Mouse (Mus musculus): ENCODE measurements around the gene Ranbp3. TPM values are rescaled to one million over a fixed set of nuclear protein-coding genes. Genes with fewer than 3 reads are reported as not detected.

Gene Ranbp3
- total and polyA plus RNA-seq, 3 experiments, result 137 to 150 TPM; not detected in 1

DNA sequence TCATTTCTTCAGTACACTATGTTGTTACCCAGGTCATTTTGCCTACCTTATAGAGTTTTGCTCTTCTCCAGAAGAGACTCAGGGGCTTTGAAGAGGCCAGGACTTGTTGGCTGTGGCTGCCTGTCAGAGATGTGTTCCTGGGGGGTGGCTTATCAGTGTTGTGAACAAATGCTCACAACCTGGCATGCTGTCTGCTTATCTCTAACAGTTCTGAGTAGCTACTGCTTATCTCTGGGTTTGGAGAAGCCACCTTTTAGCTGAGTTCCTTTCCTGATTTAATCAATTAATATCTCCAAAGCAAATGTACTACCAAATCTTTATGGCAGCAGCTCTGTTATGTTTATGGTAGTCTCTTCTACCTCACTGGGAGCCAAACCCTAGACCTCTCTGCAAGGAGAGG is 15.0 kb downstream of the Ranbp3 start (continued):
- TF ChIP-seq TAL1 (IDR thresholded peaks at IDR 0.05; ENCODE audit: low read length), result peak; percentile 93
- peak; percentile 73; the same call in 1 of the 2 replicates for TF ChIP-seq MYC (IDR thresholded peaks at IDR 0.05; ENCODE audit: low read depth, low read length)
- peak; percentile 100 for TF ChIP-seq TCF12 (IDR thresholded peaks at IDR 0.05; ENCODE audit: low read depth, low read length)
- 0 out of 2 replicates have a peak, but pooled peaks have one; percentile 52 for TF ChIP-seq ZMIZ1 (IDR thresholded peaks at IDR 0.05; ENCODE audit: low read depth, low read length)
- TF ChIP-seq GABPA (IDR thresholded peaks at IDR 0.05; ENCODE audit: low read depth, low read length), result no peak
- TF ChIP-seq SMC3 (IDR thresholded peaks at IDR 0.05; ENCODE audit: low read depth, low read length), result no peak
- TF ChIP-seq MEF2A (IDR thresholded peaks at IDR 0.05; ENCODE audit: extremely low read depth, insufficient replicate concordance, low read depth, low read length, poor library complexity, severe bottlenecking), result no peak
- TF ChIP-seq NELFE (IDR thresholded peaks at IDR 0.05; ENCODE audit: low read depth, low read length), result no peak

DNA sequence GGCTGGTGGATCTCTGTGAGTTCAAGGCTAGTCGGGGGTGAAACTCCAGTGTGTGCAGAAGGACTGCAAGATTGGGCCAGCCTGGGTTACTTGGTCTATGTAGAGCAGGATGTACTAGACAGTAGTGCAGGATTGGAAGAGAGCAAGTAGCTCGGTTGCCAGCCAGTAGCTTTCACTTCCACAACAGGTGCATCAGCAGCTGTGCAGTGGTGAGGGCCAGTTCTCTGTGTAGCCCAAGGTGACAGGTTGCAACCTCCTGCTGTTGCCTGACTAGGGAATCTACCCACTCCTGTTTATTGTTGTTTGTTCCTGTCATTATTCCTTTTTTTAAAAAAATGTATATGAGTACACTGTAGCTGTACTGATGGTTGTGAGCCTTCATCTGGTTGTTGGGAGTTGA is 15.6 kb downstream of the Ranbp3 start:
- Histone ChIP-seq H3K79me2 (ENCODE audit: control insufficient read depth, insufficient read depth, low read length, poor library complexity) (peaks cover 38% of the 10 kb centered on the region), H3K9me3 (replicated peaks; ENCODE audit: insufficient read depth, low read length) (no peaks in the 10 kb centered on the region), H3K36me3 (ENCODE audit: control insufficient read depth in 1 of 2, insufficient read depth in 2 of 2, low read length in 2 of 2) (peaks cover 28 to 43% of the 10 kb centered on the region in 2 experiments), H3K27me3 (ENCODE audit: control insufficient read depth in 1 of 2, insufficient read depth in 2 of 2, low read length in 2 of 2) (no peaks in the 10 kb centered on the region), H3K4me1 (ENCODE audit: control insufficient read depth in 1 of 2, insufficient read depth in 2 of 2, low read length in 2 of 2) (peaks cover 17 to 38% of the 10 kb centered on the region in 2 experiments), H3K9ac (ENCODE audit: control insufficient read depth, low read depth, low read length, poor library complexity, severe bottlenecking) (no peak overlapping the region), H3K4me3 (ENCODE audit: control insufficient read depth in 1 of 2, insufficient read depth in 1 of 2, low read depth in 2 of 2, low read length in 2 of 2) (no peak overlapping the region), H3K27ac (ENCODE audit: control insufficient read depth, low read depth, low read length) (peak overlapping the region; percentile 85)
- no peak for TF ChIP-seq CHD1 (IDR thresholded peaks at IDR 0.05; ENCODE audit: low read depth, low read length)
- TF ChIP-seq JUND (IDR thresholded peaks at IDR 0.05; ENCODE audit: low read depth, low read length), result no peak
- no peak for TF ChIP-seq MAFK (IDR thresholded peaks at IDR 0.05; ENCODE audit: borderline replicate concordance, low read depth, low read length)
- no peak for TF ChIP-seq USF2 (IDR thresholded peaks at IDR 0.05; ENCODE audit: borderline replicate concordance in 1 of 2, insufficient read depth in 1 of 2, low read depth in 1 of 2, low read length in 2 of 2)
- no peak for DNase-seq (ENCODE audit: low read depth, low spot score)

DNA sequence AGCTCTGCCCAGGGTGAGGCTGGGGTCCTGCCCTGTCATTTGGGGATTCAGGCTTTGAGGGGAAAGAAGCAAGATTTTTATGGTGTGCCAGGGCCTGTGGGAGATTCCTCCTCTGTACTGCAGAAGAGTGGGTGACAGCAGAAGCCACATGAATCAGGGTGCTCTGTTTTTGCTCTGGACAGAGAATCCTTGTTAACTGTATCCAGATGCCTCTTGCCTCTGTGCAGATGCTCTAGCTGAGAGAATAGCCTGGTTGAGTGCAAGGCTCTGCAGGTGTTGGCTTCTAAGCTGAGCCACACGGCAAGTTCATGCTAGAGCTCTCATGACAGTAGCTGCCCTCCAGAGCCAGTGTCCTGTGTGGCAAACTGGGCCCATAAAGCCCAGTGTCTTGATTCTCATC is 20.3 kb downstream of the Ranbp3 start:
- TF ChIP-seq ELF1 (IDR thresholded peaks at IDR 0.05; ENCODE audit: low read depth, low read length) (no peak), RCOR1 (IDR thresholded peaks at IDR 0.05; ENCODE audit: low read depth, low read length) (no peak), ZKSCAN1 (IDR thresholded peaks at IDR 0.05; ENCODE audit: low read depth, low read length) (no peak), POLR2AphosphoS5 (IDR thresholded peaks at IDR 0.05; ENCODE audit: borderline replicate concordance, low read depth, low read length) (no peak), KAT2A (conservative IDR thresholded peaks at IDR 0.05; ENCODE audit: low read depth, low read length) (no peak), MAFK (IDR thresholded peaks at IDR 0.05; ENCODE audit: borderline replicate concordance, low read depth, low read length) (no peak), GABPA (IDR thresholded peaks at IDR 0.05; ENCODE audit: low read depth, low read length) (no peak)
- Histone ChIP-seq H3K36me3 (ENCODE audit: control insufficient read depth in 1 of 2, insufficient read depth in 2 of 2, low read length in 2 of 2) (peaks cover 22 to 26% of the 10 kb centered on the region in 2 experiments), H3K4me1 (ENCODE audit: control insufficient read depth in 1 of 2, insufficient read depth in 2 of 2, low read length in 2 of 2) (peaks cover 8 to 23% of the 10 kb centered on the region in 2 experiments), H3K9me3 (replicated peaks; ENCODE audit: insufficient read depth, low read length) (no peaks in the 10 kb centered on the region), H3K27me3 (ENCODE audit: control insufficient read depth in 1 of 2, insufficient read depth in 2 of 2, low read length in 2 of 2) (no peaks in the 10 kb centered on the region), H3K4me3 (ENCODE audit: control insufficient read depth in 1 of 2, insufficient read depth in 1 of 2, low read depth in 2 of 2, low read length in 2 of 2) (no peak overlapping the region), H3K79me2 (ENCODE audit: control insufficient read depth, insufficient read depth, low read length, poor library complexity) (peaks cover 29% of the 10 kb centered on the region), H3K27ac (ENCODE audit: control insufficient read depth, low read depth, low read length) (peak overlapping the region; percentile 16; the same call in 1 of the 2 replicates), H3K9ac (ENCODE audit: control insufficient read depth, low read depth, low read length, poor library complexity, severe bottlenecking) (no peak overlapping the region)
- DNase-seq (ENCODE audit: low read depth, low spot score), result no peak

All from MEL (cell line).